Mouse (Mus musculus): ENCODE data around the gene Slc46a3. TPM values are rescaled to one million over a fixed set of nuclear protein-coding genes. Genes with fewer than 3 reads are reported as not detected.

Gene Slc46a3
- total RNA-seq, 2 experiments from 2014 or later = 3.1 to 3.7 TPM

DNA sequence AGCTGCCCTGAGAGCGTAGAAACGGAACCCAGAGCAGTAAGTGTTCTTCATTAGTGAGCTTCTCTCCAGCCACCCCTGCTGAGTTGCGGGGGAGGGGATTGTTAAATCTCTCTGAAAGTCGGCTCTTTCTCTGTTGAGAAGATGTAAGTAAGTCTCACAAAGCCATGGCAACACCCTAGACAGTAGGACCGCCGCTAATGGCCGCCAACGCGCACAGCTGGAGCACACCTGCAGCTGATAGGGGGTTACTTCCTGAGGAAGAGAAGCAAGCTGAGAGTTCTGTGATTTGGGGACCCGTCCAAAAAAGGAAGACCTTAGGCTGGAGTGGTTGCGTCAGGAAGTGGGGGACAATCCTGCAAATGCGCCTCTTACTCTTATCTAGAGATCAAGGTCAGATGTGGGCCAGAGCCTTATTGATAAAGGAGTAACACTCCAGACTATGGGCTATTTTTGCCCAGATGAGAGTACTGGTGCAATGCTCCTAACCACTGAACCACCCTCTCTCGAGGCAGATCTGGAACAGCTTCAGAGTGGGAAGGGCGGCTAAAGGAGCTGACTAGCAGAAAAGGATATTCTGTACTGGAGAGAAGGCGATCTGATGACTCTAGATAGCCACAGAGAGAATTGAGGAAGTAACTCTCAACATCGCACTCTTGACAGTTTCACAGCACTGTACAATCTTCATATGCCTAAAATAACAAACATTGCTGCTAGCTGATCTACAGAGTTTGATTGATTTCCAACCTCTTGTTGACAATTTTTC, 1.0 kb upstream of the Slc46a3 start:
- no peak for DNase-seq

DNA sequence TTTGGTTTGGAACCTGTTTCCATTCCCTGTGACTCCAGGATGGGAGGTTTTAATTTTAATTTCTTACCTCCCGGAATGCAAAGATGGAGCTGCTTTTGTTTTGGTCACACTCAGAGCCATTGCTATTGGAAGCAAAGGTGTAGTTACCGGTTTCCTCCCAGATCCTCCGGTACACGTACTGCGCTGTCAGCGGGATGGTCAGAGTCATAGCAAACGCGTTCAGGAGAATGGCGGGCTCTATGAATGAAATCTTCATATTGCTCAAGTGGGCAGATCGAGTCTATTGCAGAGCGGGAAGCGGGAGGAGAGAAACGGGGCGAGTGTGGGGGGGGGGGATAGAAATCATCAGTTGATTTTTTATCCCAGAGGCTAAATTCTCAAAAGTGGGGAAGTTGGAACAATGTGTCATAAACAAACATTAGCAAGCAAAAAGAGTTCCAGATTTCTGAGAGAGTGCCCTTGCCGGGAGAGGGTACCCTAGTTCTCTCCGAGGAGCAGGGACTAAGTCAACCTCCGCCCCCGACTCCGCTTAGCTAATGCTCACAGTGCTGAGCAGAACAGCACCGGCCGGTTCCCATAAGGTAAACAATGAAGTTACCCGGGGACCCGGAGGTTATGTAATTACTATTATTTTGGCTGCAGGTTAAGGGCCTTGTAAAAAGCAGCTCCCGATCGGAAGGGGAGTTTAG, 705 bp downstream of the Slc46a3 start:
- DNase-seq = peak; percentile 28

DNA sequence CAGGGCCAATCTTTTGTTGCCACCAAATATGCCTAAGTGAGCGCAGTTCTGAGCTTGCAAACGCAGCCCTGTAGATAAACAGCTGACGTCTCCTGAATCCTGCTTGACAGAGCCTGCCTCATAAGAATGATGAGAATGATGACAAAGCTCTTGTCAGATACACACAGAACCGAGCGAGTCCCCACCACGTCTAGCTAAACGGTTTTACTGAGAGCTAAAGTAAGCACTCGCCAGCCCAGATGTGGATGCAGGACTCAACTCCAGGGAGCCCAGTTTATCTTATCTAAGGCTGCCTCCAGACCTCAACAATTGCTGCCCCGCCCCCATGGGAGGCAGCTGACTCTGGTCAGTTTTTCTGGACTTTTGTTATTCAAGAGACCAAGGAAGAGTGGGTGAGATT, 1.5 kb downstream of the Slc46a3 start:
- DNase-seq = no peak

DNA sequence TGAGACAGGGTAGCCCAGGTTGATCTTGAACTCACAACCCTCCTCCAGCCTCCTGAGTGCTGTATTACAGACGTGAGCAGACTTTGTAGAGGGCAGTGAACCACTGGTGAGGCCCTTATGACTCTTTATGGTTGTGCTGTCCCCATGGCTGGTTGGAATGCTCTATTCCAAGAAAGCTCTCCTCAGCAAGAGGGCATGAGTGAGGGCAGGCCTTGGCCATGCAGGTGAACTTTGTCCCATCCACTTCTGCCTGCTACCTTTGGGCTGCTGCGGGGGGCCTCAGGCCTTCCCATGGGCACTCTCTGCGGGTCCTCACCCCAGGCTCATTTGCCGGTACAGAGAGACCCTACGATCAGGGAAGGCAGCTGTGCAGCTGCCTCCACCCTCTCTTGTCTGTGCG, 1.9 kb downstream of the Slc46a3 start:
- DNase-seq = no peak

DNA sequence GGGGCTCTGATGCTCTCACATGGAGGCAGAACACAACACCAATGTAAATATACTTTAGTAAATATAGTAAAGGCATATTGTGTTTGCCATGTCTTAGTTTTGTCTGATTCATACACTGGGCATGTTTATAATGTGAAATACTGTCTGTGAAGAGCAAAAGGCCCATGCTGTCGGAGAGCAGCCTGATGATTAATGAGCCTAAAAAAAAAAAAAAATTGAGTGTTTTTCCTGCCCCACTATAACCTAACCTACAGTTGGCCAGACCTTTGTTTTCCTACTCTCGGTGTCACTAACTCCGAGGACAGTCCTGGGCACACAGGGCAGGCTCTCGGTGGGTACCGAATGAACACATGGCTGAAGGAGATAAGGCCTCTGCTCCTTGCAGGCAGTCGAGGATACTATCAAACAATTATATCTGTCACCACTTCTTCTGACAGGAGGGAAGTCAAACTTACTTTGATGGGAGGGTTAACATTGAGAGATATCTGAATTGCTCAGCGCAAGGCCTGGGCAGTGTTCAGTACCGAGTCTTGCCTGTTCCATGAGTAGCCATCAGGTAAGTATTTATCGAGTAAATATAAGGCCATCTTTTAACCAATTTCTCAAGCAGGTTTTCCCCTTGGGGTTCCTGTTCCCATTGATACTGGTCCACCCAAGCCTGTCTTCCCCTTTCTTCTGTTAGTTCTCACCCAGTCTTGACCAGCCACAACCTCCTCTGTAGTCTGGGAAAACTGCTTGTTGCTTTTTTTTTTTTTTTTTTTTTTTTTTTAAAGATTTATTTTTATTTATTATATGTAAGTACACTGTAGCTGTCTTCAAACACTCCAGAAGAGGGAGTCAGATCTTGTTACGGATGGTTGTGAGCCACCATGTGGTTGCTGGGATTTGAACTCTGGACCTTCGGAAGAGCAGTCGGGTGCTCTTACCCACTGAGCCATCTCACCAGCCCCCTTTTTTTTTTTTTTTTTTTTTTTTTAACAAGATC, 6.0 kb downstream of the Slc46a3 start:
- DNase-seq = no peak

DNA sequence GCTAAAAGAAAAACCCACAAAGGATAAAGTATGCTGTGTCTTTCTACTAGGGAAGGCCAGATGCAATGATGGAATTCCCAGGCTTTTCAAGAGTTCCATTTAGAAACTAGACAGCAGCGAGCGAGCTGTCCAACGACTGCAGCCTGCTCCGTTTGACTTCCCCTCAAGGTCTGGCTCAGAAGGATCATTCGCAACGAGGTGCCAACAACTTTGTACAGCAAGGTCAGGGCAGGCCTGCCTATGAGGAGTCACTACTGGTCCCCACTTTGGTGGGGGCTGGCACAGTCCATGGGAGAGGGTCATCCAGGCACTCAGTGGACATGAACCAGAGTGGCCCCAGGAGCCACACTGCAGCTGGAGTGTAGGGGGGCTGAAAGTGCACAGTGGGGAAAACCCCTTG, 11.0 kb downstream of the Slc46a3 start:
- no peak for DNase-seq

DNA sequence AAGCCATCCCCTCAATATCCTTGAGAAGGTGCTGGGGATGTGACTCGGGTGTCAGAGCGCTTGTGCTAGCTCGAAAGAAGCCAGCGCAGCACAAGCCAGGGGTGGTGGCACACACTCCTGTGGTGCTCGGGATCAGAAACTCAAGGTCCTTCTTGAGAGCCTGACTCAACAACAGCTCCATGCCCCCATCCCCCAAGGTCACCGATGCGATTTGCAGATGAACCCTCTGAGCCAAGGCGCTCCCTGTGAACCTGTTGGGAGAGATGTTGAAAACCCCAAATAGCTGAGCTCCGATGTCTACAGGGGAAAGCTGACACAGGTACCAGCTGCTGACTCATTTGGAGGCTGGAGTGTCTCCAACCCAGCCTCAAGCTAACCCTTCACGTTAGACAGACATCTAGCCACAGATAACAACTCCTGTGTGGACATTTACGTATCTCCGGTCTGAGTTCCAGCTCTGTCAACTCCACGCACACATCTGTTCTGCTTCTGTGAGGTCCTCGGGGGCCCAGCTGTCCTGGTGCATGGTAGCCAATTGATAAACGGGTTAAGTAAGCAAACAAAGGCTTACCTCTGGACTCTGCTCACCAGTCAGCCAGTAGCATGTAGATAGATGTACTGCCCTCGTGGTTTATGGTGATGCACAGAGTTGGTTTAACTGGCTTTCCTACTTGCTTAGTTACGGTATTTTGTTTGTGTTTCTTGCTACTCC, 14.5 kb downstream of the Slc46a3 start:
- DNase-seq = no peak

DNA sequence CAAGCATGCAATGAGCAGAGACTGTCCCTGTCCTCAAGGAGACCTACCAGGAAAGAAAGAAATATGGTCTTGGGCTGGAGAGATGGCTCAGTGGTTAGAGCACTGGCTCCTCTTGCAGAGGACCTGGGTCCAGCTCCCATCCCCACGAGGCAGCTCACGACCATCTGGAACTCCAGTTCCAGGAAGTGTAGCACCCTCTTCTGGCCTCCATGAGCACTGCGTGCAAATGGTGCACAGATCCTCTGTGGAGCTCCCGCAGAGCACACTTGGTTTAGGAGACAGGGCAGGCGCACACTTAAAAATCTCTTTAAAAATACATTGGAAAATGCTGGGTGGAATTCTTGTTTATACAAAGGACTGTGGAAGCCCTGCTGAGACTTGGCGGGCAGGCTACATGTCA, 17.1 kb downstream of the Slc46a3 start:
- DNase-seq = peak; percentile 20

DNA sequence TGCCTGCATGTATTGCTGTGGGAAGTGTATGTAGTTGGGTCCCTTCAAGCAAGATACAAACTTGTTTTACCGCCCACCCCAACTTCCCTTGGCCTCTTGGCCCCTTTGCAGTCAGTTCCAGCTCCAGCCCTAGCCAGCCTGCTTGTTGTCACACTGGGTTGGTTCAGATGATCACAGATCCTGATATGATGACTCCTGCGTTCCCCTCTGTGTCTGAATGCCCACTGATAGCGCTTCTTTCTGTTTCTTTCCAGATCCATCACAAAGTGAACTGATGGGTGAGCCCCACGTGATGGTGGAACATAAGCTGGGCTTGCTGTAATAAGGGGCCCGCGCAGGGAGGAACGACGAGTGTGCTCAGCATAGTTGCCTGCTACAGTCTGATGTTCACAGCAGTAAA, 19.4 kb downstream of the Slc46a3 start:
- no peak for DNase-seq

DNA sequence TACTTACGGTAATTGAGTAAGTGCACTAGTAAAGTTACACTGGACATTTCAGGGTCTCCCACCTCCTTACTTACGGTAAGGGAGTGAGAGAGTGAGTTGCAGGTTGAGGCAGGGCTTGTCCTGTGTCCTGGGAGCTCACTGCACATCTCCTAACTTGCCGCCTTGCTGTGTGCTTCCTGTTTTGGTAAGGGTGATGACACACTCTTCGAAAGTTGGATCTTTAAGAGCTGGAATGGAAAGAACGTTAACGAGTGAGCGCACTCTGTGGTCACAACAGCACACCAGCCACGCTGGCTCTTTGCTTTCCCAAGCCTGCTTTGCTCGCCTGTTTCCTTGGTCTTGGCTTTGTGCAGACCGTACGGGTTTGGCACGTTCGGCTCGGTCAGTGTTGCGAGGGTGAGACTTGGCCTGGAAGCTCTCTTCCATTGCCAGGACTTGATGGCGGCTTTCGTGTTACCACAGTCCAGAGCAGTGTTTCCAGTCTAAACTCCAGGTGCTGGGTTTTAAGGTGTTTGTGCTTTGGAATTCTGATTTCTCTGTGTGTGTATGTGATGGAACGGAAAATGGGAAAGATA, 20.0 kb downstream of the Slc46a3 start:
- no peak for DNase-seq

DNA sequence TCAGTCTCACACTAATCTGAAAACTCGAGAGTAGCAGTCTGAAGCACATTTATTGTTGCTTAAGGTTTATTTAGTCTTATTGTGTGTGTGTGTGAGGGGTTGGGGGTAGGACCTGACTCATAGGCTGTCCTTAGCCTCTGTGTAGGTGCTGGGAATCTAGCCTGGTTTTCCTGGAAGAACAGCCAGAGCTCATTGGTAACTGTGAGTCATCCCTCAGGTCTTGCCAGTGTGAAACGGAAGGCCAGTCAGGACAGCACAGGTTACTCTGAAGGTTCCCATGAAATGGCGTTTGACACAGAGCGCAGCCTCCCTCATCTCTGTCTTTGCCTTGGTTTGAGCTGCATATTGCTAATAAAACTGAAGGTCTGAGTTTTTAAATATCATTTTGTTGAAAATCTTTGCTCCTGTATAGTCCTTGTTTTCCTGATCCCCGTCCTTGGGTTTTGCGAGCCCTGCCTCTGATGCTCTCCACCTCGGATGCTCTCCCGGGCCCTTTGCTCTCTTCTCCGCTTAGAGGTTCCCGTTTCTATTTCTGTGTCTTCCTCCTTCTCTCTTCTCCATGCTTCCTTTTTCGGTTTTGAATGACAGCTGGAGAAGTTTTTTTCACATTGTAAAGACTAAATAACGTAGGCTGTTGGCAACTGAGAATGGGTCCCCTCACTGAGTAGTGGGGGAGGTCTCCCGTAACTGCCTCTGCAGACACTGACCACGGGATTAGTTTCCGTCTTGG, 23.4 kb downstream of the Slc46a3 start:
- no peak for DNase-seq

DNA sequence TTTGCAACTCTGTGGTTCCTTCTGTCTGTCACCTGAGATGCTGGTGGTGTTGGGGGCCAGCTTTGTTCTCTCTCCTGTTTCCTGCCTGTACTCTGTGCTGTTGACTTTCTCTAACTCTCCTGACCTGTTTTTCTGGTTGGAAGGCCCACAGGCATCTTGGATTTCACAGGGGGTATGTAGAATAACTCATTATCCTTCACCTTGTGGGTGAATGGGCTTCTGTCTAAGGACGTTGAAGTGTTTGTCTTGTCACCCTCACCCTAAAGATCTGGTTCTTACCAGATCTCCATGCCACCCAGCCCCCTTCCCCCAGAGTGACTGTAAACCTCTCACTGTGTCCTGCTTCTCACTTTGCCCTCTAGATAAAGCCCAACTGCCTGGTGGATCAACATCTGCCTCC, 24.3 kb downstream of the Slc46a3 start:
- DNase-seq = no peak

DNA sequence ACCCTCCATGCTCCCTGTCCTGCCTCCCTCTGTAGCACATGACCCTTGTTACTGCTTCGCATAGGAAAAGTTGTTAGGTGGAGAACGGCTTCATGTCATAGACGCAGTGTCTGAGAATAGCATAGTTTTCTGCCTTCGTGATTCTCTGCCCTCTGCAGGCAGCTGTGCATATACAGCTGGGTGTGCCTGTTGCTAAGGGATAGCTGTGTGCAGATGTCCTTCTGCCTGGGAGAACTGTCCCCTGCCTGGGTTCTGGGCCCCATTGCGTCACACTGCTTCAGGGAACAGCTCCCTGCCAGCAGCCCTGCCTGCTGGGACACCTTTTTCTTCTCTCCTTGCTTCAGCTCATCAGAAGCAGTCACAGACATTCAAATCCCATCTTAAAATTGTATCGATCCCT, 25.0 kb downstream of the Slc46a3 start:
- no peak for DNase-seq

DNA sequence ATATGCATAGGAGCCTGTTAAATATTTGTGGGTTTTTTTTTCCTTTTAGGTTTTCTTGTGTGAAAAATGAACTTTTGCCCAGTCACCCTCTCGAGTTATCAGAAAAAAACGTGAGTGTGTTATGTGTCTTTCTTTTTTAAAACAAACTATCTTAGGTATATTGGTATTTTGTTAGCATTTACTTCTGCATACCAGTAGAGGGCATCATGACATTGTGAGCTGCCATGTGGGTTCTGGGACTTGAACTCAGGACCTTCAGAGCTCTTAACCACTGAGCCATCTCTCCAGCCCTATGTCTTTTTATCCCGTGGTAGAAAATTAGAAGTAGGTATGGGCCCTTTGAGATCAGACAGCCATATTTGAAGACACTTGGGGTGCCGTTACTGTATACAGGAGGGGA, 25.9 kb downstream of the Slc46a3 start:
- DNase-seq = no peak

DNA sequence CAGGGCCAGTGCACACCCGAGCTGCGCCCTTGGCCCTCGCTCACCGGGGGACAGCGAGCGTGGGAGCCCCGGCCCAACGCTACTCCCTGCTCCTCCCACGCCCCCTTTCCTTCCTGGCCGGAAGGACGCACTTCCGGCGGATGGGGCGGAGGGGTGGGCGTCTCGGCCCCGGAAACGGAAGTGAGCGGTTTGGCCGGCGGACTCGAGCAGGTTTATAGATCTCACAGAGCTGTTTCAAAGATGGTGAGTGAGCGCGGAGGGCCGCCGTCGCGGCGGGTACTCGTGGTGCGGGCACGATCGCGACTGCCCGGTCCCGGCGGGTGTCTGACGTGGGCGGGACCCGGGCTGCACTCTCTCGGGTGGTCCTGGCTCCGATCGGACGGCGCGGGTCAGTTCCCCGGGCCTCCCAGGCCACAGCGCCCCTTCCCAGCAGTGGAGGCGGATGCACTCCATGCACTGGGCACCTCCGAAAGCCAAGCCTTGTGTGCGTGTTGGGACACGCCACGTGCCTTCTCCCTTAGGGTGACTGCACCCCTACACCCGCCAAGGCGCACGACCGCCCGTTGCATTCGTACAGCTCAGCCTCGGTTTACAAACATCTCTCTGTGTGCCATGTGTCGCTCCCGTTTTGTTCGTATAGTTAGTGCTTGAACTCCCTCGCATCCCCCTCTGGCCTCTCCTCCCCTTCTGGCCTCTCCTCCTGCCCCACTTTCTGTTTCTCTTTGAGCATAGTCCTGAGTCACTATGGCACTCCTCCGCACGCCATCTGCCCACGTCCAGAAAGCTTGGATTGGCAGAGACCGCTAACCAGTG, 34.0 kb downstream of the Slc46a3 start, which contains the start of gene Pomp:
Gene Pomp, plus strand, starts transcription at position 13 of the 813 bp plus-strand sequence.
- peak; percentile 93 for DNase-seq

DNA sequence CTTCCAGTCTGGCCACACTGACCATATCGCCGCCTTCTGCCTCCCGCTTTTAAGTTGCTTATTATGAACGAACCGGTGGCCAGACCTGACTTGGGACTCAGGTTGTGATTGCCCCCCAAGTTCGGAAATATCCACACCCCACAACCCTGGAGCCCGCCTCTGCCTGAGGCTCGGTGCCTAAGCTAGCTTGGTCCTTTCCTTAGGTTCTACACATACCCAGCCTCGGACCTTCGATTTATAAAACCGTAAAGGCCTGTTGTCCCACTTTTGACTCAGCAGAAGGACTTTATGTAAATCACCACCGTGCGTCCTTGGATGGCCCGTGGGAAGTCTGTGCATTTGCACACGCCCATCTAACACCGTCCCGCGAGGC, 34.6 kb downstream of the Slc46a3 start:
- no peak for DNase-seq

DNA sequence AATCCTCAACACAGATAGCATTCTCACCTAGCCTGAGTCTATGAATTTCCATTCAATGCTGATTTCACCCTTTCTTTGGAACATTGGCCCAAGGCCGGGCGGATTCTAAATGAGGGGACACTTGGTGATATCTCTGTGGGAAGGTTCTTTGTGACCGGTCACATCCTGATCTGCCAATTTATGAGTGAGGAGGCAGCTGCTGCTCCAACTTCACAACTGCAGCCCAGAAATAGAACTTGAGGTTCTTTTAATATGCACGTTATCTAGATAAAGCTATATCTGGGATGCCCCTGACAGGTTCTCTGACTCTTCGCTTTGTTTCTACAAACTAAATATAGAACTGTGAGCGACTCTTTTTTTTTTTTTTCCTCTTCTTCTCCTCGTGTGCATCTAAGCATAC, 44.4 kb downstream of the Slc46a3 start:
- DNase-seq = peak; percentile 44

DNA sequence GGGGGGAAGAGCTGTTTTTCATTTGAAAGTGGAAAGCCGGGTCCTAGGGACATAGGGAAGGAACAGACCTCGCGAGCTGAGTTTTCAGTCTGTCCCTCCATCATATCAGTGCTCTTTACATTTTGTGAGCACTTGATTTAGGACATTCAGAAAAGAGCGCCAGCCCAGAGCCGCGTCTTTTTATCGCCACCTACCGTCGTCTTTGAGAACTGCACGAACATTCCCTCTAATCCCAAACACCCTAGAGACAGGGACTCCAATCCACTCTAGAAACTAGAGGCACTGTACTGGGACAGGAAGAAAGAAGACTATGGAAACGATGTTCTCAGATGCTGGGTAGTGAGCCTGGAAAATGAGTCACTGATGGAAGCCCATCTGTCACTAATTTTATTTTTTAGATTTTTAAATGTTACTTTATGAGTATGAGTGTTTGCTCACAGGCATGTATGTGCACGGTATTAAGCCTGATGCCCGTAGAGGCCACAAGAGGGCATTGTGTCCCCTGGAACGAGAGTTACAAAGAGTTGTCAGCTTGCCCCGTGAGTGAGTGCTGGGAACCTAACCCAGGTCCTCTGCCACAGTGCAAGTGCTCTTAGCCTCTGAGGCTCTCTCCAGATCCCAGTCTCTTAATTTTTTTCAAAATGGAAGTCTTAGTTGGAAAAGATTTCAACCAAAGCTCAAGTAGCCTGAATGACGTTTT, 46.3 kb downstream of the Slc46a3 start:
- peak; percentile 85 for DNase-seq

DNA sequence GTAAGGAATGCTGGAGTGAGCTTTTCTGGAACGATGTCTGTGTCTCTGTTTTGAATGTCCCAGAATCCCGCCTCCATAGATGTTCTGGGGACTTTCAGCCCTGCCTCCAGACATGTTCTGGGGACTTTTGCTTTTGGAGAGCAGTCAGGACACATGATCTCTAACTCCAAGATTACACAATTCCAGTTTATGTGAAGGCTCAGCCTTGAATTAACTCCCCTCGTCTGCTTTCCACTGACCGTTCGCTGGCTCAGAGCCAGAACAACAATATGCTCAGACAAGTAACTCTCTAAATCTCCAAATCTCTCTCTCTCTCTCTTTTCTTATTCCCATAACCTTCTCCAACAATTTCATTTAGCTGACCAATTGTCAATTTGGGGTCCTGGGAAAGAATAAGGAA, 47.3 kb downstream of the Slc46a3 start:
- DNase-seq = no peak

DNA sequence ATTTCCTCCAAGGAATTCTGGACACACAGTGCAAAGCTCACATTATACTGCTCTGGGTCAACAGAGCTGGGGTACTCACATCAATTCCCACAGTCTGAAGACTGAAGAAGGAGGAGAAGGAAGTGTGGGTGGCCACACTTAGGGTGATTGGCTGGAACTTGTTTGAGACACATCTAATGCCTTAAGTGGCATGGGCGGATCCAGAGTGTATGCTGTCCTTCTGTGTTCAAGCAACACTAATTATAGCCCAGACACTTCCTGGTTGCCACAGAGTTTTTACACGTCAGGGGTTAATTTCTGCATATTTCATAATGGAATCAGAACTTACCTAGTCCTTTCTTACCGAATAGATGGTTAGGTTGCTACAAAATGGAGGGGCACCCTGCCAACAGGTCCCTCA, 49.3 kb downstream of the Slc46a3 start:
- no peak for DNase-seq

Measured in heart, postnatal 4 days (tissue).